Mouse (Mus musculus): ENCODE measurements at regions not wholly inside any gene's neighbourhood (a gene's known extent, or its start where the extent isn't known, plus 50 kb on each side); places are given as distances from the start of the nearest gene placed in this dataset.
"Not testable (repeated sequence)": the region's sequence is repeated elsewhere in the genome, so short reads cannot be mapped to it uniquely, and the experiment has no call there.

- DNase-seq: not testable (repeated sequence)
Measured at GRCm38 (mm10) chr17:13555311-13556059, 201.1 kb downstream of the Tcp10c start.

- DNase-seq: not testable (repeated sequence)
Measured at GRCm38 (mm10) chr17:13556060-13556660, 201.8 kb downstream of the Tcp10c start.

DNA sequence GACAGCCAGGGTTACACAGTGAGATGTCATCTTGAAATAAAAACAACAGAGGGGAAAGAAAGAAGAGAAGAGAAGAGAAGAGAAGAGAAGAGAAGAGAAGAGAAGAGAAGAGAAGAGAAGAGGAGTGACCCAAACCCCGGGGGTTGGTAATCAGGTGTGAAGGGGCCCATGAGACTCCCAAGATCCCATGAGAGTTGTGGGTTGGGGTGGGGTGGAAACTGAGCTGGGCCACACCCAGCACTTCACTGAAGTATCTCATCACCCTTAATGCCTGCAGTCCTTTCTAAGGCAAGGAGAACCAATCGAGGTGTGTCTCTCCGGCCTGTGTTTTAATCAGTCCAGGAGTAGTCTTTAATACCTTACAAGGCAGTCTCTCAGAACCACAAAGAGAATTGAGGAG is 201.5 kb upstream of the Afdn start:
- no peak for DNase-seq

- no peak for DNase-seq
Measured at GRCm38 (mm10) chr17:13561342-13561741, 199.0 kb upstream of the Afdn start.

DNA sequence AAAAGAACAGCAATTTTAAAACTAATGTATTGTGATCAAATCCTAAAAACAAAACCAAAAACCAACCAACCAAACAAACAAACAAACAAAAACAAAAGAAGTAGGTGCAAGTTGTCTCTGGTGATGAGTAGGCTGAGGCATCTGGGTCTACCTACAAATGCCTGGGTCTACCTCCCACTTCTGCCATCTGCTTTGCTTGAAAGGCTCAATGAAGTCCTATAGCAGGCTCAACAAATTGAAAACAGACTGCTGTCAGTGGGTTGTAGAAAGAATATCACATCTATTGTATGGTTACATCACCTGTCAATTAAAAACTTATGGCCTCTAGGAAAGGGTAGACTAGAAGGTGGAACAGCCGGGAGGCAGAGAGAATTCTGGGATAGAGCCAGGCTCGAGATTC is 197.4 kb upstream of the Afdn start:
- no peak for DNase-seq

GRCm38 (mm10) chr17:13564800-13565199 is 195.5 kb upstream of the Afdn start:
- DNase-seq: no peak

- no peak for DNase-seq
Measured at GRCm38 (mm10) chr17:13566680-13567079, 193.7 kb upstream of the Afdn start.

DNA sequence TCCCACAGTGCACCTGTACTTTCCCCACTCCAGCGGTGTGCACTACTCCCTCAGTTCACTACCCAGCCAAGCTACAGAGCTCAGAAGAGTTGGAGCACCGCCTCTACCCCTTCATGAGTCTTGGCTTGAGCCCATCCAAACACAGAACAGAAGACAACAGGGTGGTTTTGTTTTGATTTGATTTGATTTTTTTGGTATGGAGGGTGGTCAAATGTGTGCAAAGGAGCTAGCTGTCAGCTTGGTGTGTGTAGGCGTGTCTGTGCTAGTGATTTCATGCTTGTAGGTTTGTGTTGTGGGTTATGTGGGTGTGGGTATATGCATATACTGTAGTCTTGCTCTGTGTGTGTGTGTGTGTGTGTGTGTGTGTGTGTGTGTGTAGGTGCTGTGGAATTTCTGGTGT is 193.2 kb upstream of the Afdn start:
- DNase-seq: no peak

- no peak for DNase-seq
Measured at GRCm38 (mm10) chr17:13570796-13571195, 189.5 kb upstream of the Afdn start.

DNA sequence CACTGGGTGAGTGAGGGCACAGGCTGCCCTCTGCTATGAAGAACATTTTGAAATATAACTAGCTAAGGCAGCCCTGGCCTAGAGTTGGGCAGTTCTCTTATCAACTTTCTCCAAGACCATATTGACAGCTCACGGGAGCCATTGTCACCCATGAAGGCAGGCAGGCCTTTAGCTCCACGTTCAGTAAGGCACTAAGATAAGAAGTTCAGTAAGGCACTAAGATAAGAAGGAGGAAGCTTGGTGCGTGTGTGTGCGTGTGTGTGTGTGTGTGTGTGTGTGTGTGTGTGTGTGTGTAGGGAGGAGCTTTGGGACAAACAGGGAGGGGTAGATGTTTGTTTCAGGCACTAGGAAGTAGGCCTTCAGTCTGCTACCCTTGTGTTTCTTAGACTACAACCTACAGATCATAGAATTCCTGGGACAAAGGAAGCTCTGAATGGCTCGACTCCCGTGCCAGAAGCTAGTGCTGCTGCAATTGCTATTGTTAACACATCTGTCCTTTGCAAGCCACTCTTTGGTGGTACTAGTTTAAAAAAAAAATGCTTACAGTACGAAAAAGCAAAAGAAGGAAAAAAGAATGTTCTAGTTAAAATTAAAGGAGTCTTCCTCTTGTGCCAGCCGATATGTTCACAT is 188.0 kb upstream of the Afdn start:
- DNase-seq: no peak

- DNase-seq: no peak
Measured at GRCm38 (mm10) chr17:13573036-13573435, 187.3 kb upstream of the Afdn start.

- DNase-seq: no peak
Measured at GRCm38 (mm10) chr17:13574122-13574521, 186.2 kb upstream of the Afdn start.

DNA sequence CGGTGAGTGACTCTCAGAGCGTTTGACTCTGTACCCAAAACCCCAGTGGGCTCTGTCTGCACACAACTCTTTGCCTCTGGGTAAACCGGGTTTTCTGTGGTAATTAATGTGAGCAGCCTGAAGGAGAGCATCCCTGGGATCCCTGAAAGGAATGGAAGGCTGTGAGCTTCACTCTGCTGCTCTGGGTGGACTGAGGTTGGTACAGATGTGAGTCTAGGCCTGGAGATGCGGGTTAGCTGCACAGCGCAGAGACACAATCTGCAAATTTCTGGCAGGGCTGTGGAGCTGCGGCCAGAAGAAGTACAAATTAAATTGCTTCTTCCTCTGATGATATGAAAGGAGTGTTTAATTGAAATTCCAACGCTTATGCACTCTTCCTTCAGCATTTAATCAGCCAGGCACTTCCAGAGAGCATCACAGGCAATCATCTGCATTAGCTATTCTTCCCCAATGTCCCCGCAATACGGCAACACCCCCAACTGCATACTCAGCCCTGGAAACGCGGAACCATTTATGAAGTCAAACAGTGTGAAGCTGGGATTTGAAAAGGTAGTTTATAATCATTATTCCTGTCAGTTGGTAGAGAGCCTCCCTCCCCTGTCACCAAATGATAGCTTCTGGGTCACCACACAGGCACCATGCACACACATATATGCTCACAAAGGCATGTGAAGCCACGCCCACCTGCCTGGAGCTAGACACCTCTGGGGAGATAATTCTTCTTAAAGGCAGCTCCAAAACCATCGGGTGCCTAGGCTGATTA is 185.5 kb upstream of the Afdn start:
- DNase-seq: no peak

DNA sequence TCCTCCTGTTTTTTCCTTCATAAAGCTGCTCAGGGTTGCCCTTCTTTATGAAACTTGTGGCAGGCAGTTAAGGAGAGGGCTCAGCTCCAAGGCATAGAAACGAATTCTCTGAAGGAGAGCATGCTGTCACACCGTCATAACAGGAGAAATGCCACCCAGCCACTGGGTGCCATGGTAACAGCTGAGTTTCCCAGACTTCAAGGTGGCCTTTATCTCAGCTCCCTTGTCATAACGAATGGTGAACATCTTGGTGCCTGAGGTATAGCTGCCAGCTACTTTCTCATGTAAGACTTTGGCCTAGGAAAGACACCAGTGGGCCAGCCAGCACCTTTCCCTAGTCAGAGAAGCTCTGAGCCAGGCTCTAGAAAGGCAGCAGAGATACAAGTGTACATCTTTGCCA is 182.5 kb upstream of the Afdn start:
- no peak for DNase-seq

DNA sequence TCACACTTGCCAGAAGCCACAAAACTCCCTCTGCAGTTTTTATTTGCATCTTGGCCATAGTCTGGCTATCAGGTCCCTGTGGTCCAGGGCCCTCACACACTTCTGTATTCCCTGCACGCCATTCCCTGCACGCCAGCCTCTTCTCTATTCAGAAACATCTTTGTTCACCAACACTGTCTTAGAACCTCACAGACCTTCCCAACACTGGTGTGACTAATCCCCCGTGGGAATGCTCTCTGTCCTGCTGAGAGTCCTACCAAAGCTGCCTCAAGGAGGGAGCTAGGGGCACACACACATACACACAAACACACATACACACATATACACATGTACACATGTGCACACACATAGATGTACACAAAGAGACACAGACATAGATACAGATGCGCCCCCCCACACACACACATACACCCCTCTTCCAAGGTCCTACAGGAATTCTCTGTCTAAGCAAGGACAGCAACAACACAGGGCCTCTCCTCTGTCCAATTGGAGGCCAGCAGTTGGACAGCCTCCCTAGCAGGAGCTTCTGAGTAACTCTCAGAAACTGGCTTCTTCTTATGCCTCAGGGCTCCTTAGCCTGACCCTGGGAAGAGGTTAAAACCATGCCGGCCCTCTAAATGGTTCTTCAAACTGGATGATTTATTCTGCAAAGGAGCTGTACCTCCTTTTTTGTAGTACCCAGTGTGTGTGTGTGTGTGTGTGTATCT is 179.0 kb upstream of the Afdn start:
- DNase-seq: no peak

DNA sequence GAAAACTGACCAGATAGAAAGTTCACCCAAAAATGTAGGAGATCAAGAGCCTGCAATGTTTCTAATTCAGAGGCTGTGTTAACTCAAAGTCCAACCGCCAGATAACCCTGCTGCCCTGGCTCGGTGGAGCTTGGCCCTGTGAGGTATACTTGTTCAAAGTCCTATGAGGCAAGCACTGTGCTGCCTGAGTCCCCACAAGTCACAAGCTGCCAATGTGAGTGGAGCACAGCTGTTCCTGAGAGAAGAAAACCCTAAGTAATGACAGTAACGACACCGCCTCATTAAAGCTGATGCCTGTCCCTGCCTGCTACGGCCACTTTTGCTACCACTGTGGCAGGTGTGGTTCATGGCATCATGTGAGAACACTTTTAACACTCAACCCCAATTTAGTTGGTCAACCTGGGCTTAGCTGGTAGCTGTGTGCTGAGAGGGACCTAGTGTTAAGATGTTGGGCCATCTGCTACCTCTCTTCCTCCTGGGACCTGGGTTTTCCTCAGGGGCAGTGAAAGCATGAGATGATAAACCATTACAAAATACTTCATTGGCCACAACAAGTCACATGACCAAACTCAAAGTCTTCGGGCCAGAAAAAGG is 178.2 kb upstream of the Afdn start:
- no peak for DNase-seq

GRCm38 (mm10) chr17:13583475-13584233 is 176.7 kb upstream of the Afdn start:
- peak; percentile 51 for DNase-seq

DNA sequence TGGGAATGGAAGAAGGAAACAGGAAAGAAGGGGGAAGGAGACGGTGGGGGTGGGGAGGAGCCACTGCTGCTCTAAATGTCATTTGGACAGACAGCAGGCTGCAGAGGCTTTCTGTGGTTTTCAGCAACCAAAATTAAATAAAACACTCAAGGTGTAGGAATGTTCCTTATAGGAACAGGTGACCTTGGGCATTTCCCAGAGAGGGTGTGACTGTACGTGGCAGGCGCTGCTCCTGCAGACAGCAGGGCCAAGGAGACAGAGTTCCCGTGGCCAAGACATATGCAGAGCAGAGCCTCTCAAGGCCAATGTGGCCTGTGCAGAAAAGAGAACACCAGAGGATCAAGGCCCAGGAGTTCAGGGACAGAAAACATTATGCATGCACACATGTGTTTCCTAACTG is 175.9 kb upstream of the Afdn start:
- DNase-seq: peak; percentile 31

- DNase-seq: not testable (repeated sequence)
Measured at GRCm38 (mm10) chr17:13590240-13590837, 170.0 kb upstream of the Afdn start.
